Mouse (Mus musculus) lung, adult 2 months (tissue): Measurements from ENCODE around the gene Gm20388. TPM values are rescaled to one million over a fixed set of nuclear protein-coding genes. Genes with fewer than 3 reads are reported as not detected.

Experiments
- DNase-seq: peaks from one replicate; pipeline ENCODE4 v3.0.0; 2022
- H3K4me1 ChIP-seq: fragments of 200-500 bp; 2 replicates; pipeline ENCODE4 v1.6.1; 2011; ENCODE audit warnings: low read length; ENCODE audit not compliant: control insufficient read depth, insufficient read depth
- H3K4me3 ChIP-seq: fragments of 200-500 bp; replicated peaks from 2 replicates; pipeline ENCODE3; 2011; ENCODE audit warnings: low read depth, mild to moderate bottlenecking, control low read depth, low read length; ENCODE audit errors: extremely low read depth
- CTCF ChIP-seq: fragments of 200-500 bp; IDR thresholded peaks from 2 replicates; pipeline ENCODE4 v1.5.1; 2011; ENCODE audit warnings: mild to moderate bottlenecking, low read length, control low read depth; ENCODE audit not compliant: insufficient read depth
- POLR2A ChIP-seq: fragments of 200-500 bp; IDR thresholded peaks from 2 replicates; pipeline ENCODE4 v1.6.1; 2011; ENCODE audit warnings: low read depth, mild to moderate bottlenecking, control low read depth, low read length, borderline replicate concordance; ENCODE audit errors: extremely low read depth
- WGBS: fragments of 180-500 bp; shearing (Covaris S2); methylation state at CpG from one replicate; pipeline ENCODE4 v1.1.7; 2018; 5-methylcytosine and 5-hydroxymethylcytosine counted together
- polyA plus RNA-seq: library from polyadenylated mRNA; depleted of rRNA; stranded (reverse); fragments of >200 nt; gene quantifications from 2 replicates; pipeline ENCODE4 v1.2.3, GENCODE M21; 2012; rRNA removed

Gene Gm20388
- polyA plus RNA-seq = 58.5 and 67.8 TPM in 2 replicates

GRCm38 (mm10) chr8:119910547-119911257 lies at the start of gene Gm20388:
Gene Gm20388, plus strand, starts transcription at chr8:119910841.
- DNase-seq = peak; percentile 95
- TF ChIP-seq POLR2A (peak; percentile 65; the same call in 1 of the 2 replicates), CTCF (no peak)
- Histone ChIP-seq H3K4me3 (peak within 1 kb of the TSS; percentile 100), H3K4me1 (peaks cover 17% of the 10 kb centered on the region)
- WGBS = under 1% methylated on average over 96 of the region's 97 CpGs

- TF ChIP-seq POLR2A = peak; percentile 59; the same call in 1 of the 2 replicates
- TF ChIP-seq CTCF = no peak
- peak; percentile 99 for DNase-seq
- Histone ChIP-seq H3K4me3 (peak within 1 kb of the TSS; percentile 67), H3K4me1 (peaks cover 7% of the 10 kb centered on the region; the same call in 1 of the 2 replicates)
- WGBS = under 1% methylated on average over 34 of the region's 35 CpGs
These were observed 48.8 kb upstream of the Gm20388 start, which contains the start of gene Klhl36 for GRCm38 (mm10) chr8:119861706-119862389. Gene Klhl36, plus strand, starts transcription at chr8:119862266.

- TF ChIP-seq CTCF (no peak), POLR2A (no peak)
- WGBS = under 1% methylated on average over 19 of the region's 19 CpGs
- DNase-seq = no peak
- H3K4me1 ChIP-seq = peaks cover 7% of the 10 kb centered on the region; the same call in 1 of the 2 replicates
- H3K4me3 ChIP-seq = peak overlapping the region; percentile 67
These were observed 48.3 kb upstream of the Gm20388 start for GRCm38 (mm10) chr8:119862390-119862734.

- TF ChIP-seq CTCF (no peak), POLR2A (no peak)
- H3K4me3 ChIP-seq = peak overlapping the region; percentile 67
- DNase-seq = no peak
- H3K4me1 ChIP-seq = peaks cover 7% of the 10 kb centered on the region; the same call in 1 of the 2 replicates
- WGBS = 19% methylated on average over 6 of the region's 6 CpGs
These were observed 47.9 kb upstream of the Gm20388 start for GRCm38 (mm10) chr8:119862749-119863148.

GRCm38 (mm10) chr8:119869616-119870015 lies 41.0 kb upstream of the Gm20388 start:
- Histone ChIP-seq H3K4me3 (no peak overlapping the region), H3K4me1 (no peaks in the 10 kb centered on the region)
- WGBS = 77% methylated on average over 20 of the region's 20 CpGs
- DNase-seq = no peak
- TF ChIP-seq CTCF (no peak), POLR2A (no peak)

GRCm38 (mm10) chr8:119873181-119873580 lies 37.5 kb upstream of the Gm20388 start:
- DNase-seq = no peak
- WGBS = 95% methylated on average over 1 of the region's 1 CpGs
- no peak overlapping the region for H3K4me3 ChIP-seq
- H3K4me1 ChIP-seq = no peaks in the 10 kb centered on the region
- no peak for TF ChIP-seq CTCF
- TF ChIP-seq POLR2A = no peak

- no peak for DNase-seq
- TF ChIP-seq POLR2A = no peak
- TF ChIP-seq CTCF = no peak
- 52% methylated on average over 6 of the region's 6 CpGs for WGBS
- no peaks in the 10 kb centered on the region for H3K4me1 ChIP-seq
- H3K4me3 ChIP-seq = no peak overlapping the region
These were observed 29.3 kb upstream of the Gm20388 start for GRCm38 (mm10) chr8:119881301-119881700.

- WGBS = 89% methylated on average over 8 of the region's 8 CpGs
- H3K4me3 ChIP-seq = no peak overlapping the region
- TF ChIP-seq POLR2A (no peak), CTCF (no peak)
- no peak for DNase-seq
- H3K4me1 ChIP-seq = no peaks in the 10 kb centered on the region
These were observed 28.7 kb upstream of the Gm20388 start for GRCm38 (mm10) chr8:119881917-119882316.

GRCm38 (mm10) chr8:119883281-119883680 lies 27.4 kb upstream of the Gm20388 start:
- H3K4me1 ChIP-seq = no peaks in the 10 kb centered on the region
- 91% methylated on average over 7 of the region's 7 CpGs for WGBS
- no peak overlapping the region for H3K4me3 ChIP-seq
- TF ChIP-seq POLR2A (no peak), CTCF (no peak)
- no peak for DNase-seq

GRCm38 (mm10) chr8:119885612-119886011 lies 25.0 kb upstream of the Gm20388 start:
- H3K4me3 ChIP-seq = no peak overlapping the region
- no peak for DNase-seq
- 30% methylated on average over 3 of the region's 3 CpGs for WGBS
- TF ChIP-seq CTCF = no peak
- TF ChIP-seq POLR2A = no peak
- no peaks in the 10 kb centered on the region for H3K4me1 ChIP-seq
